Mouse (Mus musculus): Measurements from ENCODE around the gene Ip6k2. TPM values are rescaled to one million over a fixed set of nuclear protein-coding genes. Genes with fewer than 3 reads are reported as not detected.

The Ip6k2 gene
- polyA plus RNA-seq, 1 experiment from 2014 or later = 99.7 TPM

DNA sequence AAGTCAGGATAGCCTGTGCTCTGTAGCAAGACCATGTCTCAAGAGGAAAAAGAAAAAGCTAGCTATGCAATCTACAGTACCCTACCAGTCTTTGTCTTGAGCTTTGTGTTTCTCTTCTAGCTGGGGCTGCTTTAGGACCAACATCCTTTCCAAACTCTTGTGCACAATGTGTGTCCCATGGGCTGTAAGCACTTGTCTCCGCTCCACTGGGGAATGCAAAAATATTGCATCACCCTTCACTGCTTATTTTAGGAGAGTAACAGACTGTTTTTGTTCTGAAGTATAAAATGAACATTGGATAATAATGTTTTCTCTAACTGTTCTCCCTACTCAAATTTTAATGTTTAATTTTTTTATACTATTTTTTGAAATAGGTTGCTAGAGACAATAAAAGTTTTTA is 2.9 kb downstream of the Ip6k2 start:
- Histone ChIP-seq H3K4me2 (no peak overlapping the region), H3K4me1 (peaks cover 38% of the 10 kb centered on the region), H3K27ac (no peak overlapping the region), H3K36me3 (0 out of 2 replicates have a peak, but pooled peaks cover 2% of the 10 kb centered on the region), H3K9ac (no peak overlapping the region), H3K4me3 (no peak overlapping the region), H3K9me3 (no peaks in the 10 kb centered on the region), H3K27me3 (no peaks in the 10 kb centered on the region)
- no peak for ATAC-seq (ENCODE audit: insufficient number of reproducible peaks, low FRiP score, low TSS enrichment, low read depth)
- WGBS = 85% methylated on average over 1 of the region's 1 CpGs

DNA sequence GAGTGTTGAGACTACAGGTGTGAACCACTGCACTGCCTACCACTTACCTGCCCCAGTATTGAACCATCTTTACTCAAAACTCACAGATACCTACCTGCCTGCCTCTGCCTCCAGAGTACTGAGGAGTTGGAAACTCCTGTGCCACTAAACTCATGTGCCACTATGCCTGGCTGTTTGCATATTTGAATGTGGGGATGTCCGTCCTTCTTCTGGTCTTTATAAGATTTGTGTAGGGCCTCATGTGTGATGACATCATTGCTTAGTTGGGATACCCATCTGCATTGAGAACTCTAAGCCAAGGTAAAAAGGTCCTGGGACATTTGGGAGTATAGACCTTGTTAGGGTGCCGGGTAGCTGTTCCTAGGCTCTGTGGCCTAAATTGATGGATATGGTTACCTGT is 3.5 kb downstream of the Ip6k2 start:
- no peaks in the 10 kb centered on the region for H3K27me3 ChIP-seq
- H3K4me1 ChIP-seq = peaks cover 44% of the 10 kb centered on the region
- ATAC-seq (ENCODE audit: insufficient number of reproducible peaks, low FRiP score, low TSS enrichment, low read depth) = no peak
- H3K9me3 ChIP-seq = no peaks in the 10 kb centered on the region
- no peak overlapping the region for H3K9ac ChIP-seq
- WGBS = 83% methylated on average over 2 of the region's 2 CpGs
- no peak overlapping the region for H3K4me3 ChIP-seq
- 0 out of 2 replicates have a peak, but pooled peaks cover 2% of the 10 kb centered on the region for H3K36me3 ChIP-seq
- no peak overlapping the region for H3K4me2 ChIP-seq
- H3K27ac ChIP-seq = no peak overlapping the region

DNA sequence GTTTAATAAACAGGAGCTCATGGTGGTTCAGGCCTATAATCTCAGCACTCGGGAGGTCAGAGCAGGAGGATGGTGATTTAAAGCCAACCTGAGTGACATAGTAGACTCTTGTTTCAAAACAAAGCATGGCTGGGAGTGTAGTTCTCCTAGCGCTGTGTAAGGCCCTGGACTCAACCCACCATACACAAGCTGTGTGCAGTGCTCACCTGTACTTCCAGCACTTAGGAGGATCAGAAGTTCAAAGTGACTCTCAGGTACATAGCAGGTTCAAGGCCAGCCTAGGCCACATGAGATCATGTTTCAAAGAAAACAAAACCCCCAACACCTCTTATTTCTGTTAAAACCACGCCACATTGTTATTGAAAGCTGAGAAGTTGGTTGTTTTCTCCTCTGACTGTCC is 5.1 kb downstream of the Ip6k2 start:
- ATAC-seq (ENCODE audit: insufficient number of reproducible peaks, low FRiP score, low TSS enrichment, low read depth) = no peak
- Histone ChIP-seq H3K27me3 (no peaks in the 10 kb centered on the region), H3K4me3 (no peak overlapping the region), H3K4me2 (no peak overlapping the region), H3K4me1 (peaks cover 48% of the 10 kb centered on the region), H3K9ac (no peak overlapping the region), H3K9me3 (no peaks in the 10 kb centered on the region), H3K27ac (no peak overlapping the region), H3K36me3 (0 out of 2 replicates have a peak, but pooled peaks cover 2% of the 10 kb centered on the region)
- WGBS = 64% methylated on average over 3 of the region's 3 CpGs

DNA sequence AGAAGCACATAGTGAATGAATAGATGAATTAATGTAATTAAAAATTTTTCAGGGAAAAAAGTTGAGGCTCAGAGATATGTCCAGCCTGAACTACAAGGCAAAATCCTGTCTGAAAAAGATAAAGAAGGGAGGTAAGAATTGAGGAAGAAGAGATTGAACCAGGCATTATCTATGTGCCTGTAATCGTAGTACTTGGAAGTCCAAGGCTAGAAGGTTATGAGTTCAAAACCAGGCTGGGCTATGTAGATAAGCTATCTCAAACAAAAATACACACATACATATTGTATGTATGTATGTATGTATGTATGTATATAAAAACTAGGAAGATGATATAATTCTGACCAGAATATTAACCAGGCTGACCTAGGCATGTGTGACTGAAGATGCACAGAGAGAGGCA is 8.7 kb downstream of the Ip6k2 start:
- Histone ChIP-seq H3K27ac (no peak overlapping the region), H3K9ac (no peak overlapping the region), H3K4me2 (no peak overlapping the region), H3K36me3 (peaks cover 16% of the 10 kb centered on the region), H3K27me3 (no peaks in the 10 kb centered on the region), H3K4me3 (no peak overlapping the region), H3K9me3 (no peaks in the 10 kb centered on the region), H3K4me1 (peaks cover 45% of the 10 kb centered on the region)
- no peak for ATAC-seq (ENCODE audit: insufficient number of reproducible peaks, low FRiP score, low TSS enrichment, low read depth)
- WGBS = 88% methylated on average over 1 of the region's 1 CpGs

DNA sequence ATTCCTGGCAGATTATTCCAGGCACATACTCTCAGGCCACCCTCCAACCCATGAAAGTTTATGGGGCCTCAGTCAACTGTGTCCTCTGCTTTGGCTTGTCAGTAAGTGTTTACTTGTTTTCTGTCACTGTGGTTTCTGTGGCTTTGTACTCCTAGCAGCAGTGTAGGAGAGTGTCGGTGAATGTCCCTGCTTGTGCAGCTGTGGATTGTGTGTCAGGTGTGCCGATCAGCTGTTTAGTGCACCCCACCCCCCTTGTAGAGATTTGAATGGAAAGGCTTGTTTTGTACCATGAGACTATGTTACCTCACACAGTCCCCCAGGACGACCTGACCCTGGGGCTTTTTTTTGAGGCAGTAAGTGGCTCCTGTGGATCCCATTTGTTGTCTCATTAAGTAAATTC is 9.1 kb downstream of the Ip6k2 start:
- Histone ChIP-seq H3K9me3 (no peaks in the 10 kb centered on the region), H3K4me3 (no peak overlapping the region), H3K27ac (no peak overlapping the region), H3K36me3 (peaks cover 20% of the 10 kb centered on the region), H3K27me3 (no peaks in the 10 kb centered on the region), H3K9ac (no peak overlapping the region), H3K4me2 (no peak overlapping the region), H3K4me1 (peaks cover 45% of the 10 kb centered on the region)
- WGBS = 35% methylated on average over 3 of the region's 3 CpGs
- ATAC-seq (ENCODE audit: insufficient number of reproducible peaks, low FRiP score, low TSS enrichment, low read depth) = no peak

DNA sequence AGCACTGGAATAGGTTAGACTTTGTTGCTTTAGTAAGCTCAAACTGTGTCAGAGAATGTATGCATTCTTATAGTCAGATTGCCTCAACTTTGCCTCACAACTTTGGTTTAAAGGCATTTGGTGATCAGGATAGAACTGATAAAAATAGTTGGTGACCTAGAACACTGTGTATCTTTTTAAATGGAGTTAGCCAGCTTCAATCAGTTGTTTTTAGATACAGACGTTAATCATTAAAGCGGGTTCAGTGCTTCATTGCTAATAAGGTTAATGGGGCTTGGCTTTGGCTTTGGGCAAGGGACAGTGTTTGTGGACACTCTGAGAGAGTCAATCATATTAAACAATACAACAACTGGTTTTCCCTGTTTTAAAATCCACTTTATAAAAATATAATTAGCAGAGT is 11.7 kb downstream of the Ip6k2 start:
- WGBS = 70% methylated on average over 2 of the region's 2 CpGs
- Histone ChIP-seq H3K4me1 (peaks cover 38% of the 10 kb centered on the region), H3K36me3 (peaks cover 42% of the 10 kb centered on the region), H3K9me3 (no peaks in the 10 kb centered on the region), H3K4me2 (no peak overlapping the region), H3K4me3 (no peak overlapping the region), H3K27me3 (no peaks in the 10 kb centered on the region), H3K27ac (0 out of 2 replicates have a peak overlapping the region, but pooled peaks have one; percentile 13), H3K9ac (no peak overlapping the region)
- no peak for ATAC-seq (ENCODE audit: insufficient number of reproducible peaks, low FRiP score, low TSS enrichment, low read depth)

DNA sequence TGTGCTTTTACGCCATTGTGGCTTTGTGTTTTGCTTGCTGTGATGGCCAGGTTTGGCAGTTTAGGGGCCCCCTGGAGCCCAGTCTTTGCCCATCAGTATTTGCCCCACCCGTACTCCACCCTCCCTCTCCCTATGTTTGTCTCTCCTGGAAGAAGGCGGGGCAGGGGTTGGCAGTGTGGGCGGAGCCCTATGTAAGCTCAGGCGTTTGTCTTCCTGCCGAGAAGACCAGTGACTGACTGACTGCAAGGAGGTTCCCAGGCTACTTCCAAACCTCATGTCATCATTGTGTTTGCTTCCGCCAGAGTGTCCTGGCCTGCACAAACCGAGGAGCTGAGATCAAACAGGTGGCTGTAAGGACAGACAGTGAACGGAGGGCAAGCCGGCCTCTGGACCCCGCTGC is 12.2 kb downstream of the Ip6k2 start:
- Histone ChIP-seq H3K4me3 (no peak overlapping the region), H3K36me3 (peaks cover 44% of the 10 kb centered on the region), H3K9ac (no peak overlapping the region), H3K27ac (peak overlapping the region; percentile 57; the same call in 1 of the 2 replicates), H3K9me3 (no peaks in the 10 kb centered on the region), H3K4me2 (peak overlapping the region; percentile 22; the same call in 1 of the 2 replicates), H3K27me3 (no peaks in the 10 kb centered on the region), H3K4me1 (peaks cover 37% of the 10 kb centered on the region)
- WGBS = 49% methylated on average over 11 of the region's 11 CpGs
- no peak for ATAC-seq (ENCODE audit: insufficient number of reproducible peaks, low FRiP score, low TSS enrichment, low read depth)

DNA sequence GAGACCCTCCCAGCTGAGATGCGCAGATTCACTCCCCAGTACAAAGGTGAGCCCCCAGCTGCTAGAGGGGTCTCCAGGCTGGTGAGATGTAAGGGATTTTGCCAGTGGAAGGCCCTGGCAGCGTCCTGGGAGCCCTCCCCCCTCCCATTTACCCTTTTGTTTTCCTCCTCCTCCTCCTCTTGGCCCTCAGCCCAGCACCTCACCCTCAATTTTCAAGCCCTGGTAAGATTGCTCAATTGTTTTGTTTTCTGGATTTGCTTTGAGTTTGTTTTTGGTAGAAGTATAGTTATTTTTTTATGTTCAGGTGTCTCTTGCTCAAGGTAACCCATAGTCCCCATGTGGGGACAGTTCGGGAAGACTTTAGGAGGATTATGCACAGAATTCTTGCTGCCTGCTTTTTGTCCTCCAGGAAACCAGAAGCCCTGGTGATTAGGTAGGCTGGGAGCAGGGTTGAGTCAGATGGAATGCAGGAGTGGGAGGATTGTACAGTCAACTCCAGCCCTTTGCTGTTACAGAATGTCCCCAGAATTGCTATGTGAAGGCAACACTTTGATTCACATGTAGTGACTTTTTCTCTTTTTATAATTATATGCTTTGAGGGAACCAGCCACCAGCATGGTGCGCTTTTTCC is 12.9 kb downstream of the Ip6k2 start:
- Histone ChIP-seq H3K27ac (peak overlapping the region; percentile 57; the same call in 1 of the 2 replicates), H3K9ac (no peak overlapping the region), H3K36me3 (peaks cover 49% of the 10 kb centered on the region), H3K4me1 (peaks cover 33% of the 10 kb centered on the region), H3K4me2 (peak overlapping the region; percentile 22; the same call in 1 of the 2 replicates), H3K9me3 (no peaks in the 10 kb centered on the region), H3K4me3 (no peak overlapping the region), H3K27me3 (no peaks in the 10 kb centered on the region)
- no peak for ATAC-seq (ENCODE audit: insufficient number of reproducible peaks, low FRiP score, low TSS enrichment, low read depth)
- 84% methylated on average over 4 of the region's 4 CpGs for WGBS

DNA sequence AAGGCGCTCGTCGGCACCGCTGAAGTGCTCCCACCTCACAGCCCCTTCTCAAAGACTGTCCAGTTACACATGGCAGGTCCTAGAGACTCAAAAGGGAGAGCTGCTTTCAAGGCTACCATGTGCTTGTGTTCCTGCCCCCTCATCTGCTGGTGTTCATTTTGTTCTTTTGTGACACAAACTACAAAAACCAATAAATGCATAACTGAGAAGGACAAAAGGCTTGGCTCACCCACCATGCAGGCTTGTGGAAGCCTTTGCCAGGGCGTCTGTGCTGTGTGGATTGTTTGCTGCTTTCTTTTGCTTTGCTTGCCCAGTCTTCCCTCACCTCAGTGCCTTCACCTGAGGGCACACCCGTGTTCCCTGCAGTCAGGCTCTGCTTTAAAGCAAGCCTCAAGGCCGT is 13.9 kb downstream of the Ip6k2 start:
- ATAC-seq (ENCODE audit: insufficient number of reproducible peaks, low FRiP score, low TSS enrichment, low read depth) = no peak
- Histone ChIP-seq H3K27me3 (no peaks in the 10 kb centered on the region), H3K4me2 (no peak overlapping the region), H3K9me3 (no peaks in the 10 kb centered on the region), H3K9ac (no peak overlapping the region), H3K27ac (no peak overlapping the region), H3K36me3 (peaks cover 59% of the 10 kb centered on the region), H3K4me3 (no peak overlapping the region), H3K4me1 (peaks cover 27% of the 10 kb centered on the region)
- WGBS = 90% methylated on average over 7 of the region's 7 CpGs

DNA sequence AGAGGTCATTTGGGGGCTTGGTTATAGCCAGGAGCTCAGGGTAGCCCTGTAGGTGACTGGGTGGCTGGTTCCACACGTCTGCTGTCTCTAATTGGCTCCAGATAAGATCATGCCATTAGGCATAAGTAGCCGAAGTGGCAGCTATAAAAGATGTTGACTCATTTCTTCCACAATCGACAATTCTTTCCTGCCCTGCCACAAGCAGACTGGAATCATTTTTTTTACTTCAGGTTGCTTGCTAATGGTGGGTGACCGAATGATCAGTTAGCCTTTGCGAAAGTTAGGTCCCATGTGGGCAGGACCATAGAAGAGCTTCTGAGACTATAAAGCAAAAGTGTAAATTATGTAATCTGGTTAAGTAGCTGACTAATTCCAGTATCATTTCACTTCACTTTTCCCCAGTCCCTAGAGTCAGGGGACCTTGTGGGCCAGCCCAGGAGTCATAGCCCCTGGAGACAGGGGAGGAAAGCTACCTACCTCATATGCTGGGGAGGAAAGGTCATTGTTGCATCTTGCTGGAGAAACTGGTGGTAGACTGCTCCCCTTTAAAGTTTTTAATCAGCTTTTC is 15.0 kb downstream of the Ip6k2 start:
- H3K27ac ChIP-seq = no peak overlapping the region
- no peaks in the 10 kb centered on the region for H3K9me3 ChIP-seq
- peaks cover 67% of the 10 kb centered on the region for H3K36me3 ChIP-seq
- no peak overlapping the region for H3K9ac ChIP-seq
- ATAC-seq (ENCODE audit: insufficient number of reproducible peaks, low FRiP score, low TSS enrichment, low read depth) = no peak
- no peak overlapping the region for H3K4me2 ChIP-seq
- H3K4me3 ChIP-seq = no peak overlapping the region
- peaks cover 17% of the 10 kb centered on the region for H3K4me1 ChIP-seq
- 54% methylated on average over 5 of the region's 5 CpGs for WGBS
- no peaks in the 10 kb centered on the region for H3K27me3 ChIP-seq

DNA sequence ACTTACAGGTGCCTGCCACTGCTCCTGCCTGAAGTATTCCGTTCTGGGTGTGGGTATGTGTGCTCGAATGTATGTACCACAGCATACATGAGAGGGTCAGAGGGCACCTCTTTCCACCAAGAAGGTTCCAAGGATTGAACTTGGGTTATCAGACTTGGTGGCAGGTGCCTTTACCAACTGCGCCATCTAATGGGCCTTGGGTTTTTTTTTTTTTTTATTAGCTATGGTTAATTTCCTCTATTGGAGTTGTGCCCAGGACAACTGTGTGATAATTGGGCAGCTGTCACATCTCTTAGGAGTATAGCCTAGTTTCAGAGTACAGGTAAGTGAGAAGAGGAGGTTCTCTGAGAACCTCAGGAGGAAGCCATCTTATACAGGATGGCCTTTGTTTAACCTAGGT is 16.0 kb downstream of the Ip6k2 start:
- Histone ChIP-seq H3K4me2 (no peak overlapping the region), H3K9ac (no peak overlapping the region), H3K36me3 (peaks cover 77% of the 10 kb centered on the region), H3K4me1 (peaks cover 13% of the 10 kb centered on the region), H3K9me3 (no peaks in the 10 kb centered on the region), H3K4me3 (no peak overlapping the region), H3K27me3 (no peaks in the 10 kb centered on the region), H3K27ac (no peak overlapping the region)
- WGBS = 83% methylated on average over 3 of the region's 3 CpGs
- no peak for ATAC-seq (ENCODE audit: insufficient number of reproducible peaks, low FRiP score, low TSS enrichment, low read depth)

DNA sequence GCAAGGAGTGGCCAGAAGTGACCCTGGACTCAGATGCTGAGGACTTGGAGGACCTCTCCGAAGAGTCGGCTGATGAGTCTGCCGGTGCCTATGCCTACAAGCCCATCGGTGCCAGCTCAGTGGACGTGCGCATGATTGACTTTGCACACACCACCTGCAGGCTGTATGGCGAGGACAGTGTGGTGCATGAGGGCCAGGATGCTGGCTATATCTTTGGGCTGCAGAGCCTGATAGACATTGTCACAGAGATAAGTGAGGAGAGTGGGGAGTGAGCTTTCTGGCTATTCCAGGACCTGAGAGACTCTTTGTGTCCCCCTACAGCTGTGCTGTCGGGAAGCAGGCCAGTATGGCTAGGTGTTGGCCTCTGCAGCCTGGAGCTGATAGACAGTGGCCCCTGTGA is 22.2 kb downstream of the Ip6k2 start:
- H3K4me3 ChIP-seq = no peak overlapping the region
- peaks cover 17% of the 10 kb centered on the region for H3K4me1 ChIP-seq
- H3K9me3 ChIP-seq = no peaks in the 10 kb centered on the region
- peaks cover 60% of the 10 kb centered on the region for H3K36me3 ChIP-seq
- no peak for ATAC-seq (ENCODE audit: insufficient number of reproducible peaks, low FRiP score, low TSS enrichment, low read depth)
- WGBS = 93% methylated on average over 8 of the region's 8 CpGs
- no peaks in the 10 kb centered on the region for H3K27me3 ChIP-seq
- H3K4me2 ChIP-seq = no peak overlapping the region
- no peak overlapping the region for H3K9ac ChIP-seq
- H3K27ac ChIP-seq = no peak overlapping the region

Measured in limb, embryonic 15.5 days (tissue).